Mouse (Mus musculus) CD4-positive, CD25-positive, alpha-beta regulatory T cell (primary cell): Measurements from ENCODE around the gene Mast4. TPM values are rescaled to one million over a fixed set of nuclear protein-coding genes. Genes with fewer than 3 reads are reported as not detected.

Experiments used
- polyA plus RNA-seq: library from polyadenylated mRNA; unstranded; fragments of 100-300 nt; shearing (Covaris generic); gene quantifications from one replicate; pipeline ENCODE4 v1.2.1, GENCODE M21; 2017

Gene Mast4
- polyA plus RNA-seq = 16.3 TPM

DNA sequence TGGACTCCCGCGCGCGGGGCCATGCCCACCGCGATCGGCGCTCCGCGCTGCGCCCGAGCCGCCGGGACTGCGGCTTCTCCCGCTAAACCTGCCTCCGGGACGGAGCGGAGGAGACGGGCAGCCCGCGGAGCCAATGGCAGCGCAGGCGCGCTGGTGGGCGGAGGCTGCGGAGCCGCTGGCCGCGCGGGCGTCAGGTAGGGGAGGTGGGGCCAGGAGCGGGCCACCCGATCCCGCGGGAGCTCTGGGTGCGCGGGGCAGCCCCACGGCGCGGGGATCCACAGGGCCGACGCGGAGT, at the start of gene Mast4:
Gene Mast4 (minus strand): TSS at position 106 of the 295 bp plus-strand sequence.

DNA sequence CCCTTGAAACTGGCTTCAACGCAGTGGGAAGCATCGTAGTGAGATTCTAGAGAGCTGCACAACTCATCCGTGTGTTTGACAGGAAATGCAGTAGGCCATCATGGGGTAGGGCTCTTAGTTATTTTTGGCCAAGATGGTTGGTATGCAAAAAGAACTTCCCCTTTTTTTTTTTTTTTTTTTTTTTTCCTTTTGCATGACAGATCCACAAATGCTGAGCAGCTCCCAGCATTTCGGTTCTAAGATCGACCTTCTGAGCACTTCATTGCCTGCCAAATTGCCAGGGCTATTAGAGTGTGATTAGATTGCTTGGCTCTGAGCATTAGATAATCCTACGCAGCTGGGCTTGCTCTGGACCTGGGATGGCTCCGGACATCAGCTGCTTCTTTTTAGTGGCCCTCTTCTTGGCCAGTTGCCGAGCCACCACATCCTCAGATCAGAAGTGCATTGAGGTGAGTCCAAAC, 640.9 kb downstream of the Mast4 start, which contains the start of gene Cd180:
Gene Cd180 (plus strand): TSS at position 218 of the 461 bp plus-strand sequence.

